In genomic region chr3:122932466-122932865, GRCm38 (mm10) we compare ENCODE assay signal across 47 mouse cellular contexts. TPM values are rescaled to one million over a fixed set of nuclear protein-coding genes. Genes with fewer than 3 reads are reported as not detected.
"Had no signal": no experiment of that assay in that cellular context is flagged by ENCODE, and none has a peak within 500 bp of the region (broad histone marks: within the 10 kb centered on the region; RNA-seq: fewer than 3 reads in every experiment).

No protein-coding gene starts in this region.

- DNase-seq: left cerebral cortex, postnatal 4 days; liver; liver, embryonic 13.5 days; liver, postnatal 0 days; lung, adult 18-20 months; lung, adult 2 months; lung, embryonic 14.5 days; lung, postnatal 10 days; lung, postnatal 14 days; lung, postnatal 36 days; lung, postnatal 4 days; midbrain, embryonic 14.5 days had no signal

- H3K27ac ChIP-seq: limb, embryonic 10.5 days; limb, embryonic 12.5 days; limb, embryonic 13.5 days; limb, embryonic 15.5 days; liver, embryonic 12.5 days; liver, embryonic 13.5 days; liver, embryonic 14.5 days; liver, embryonic 15.5 days; lung, embryonic 15.5 days; macrophage; midbrain, embryonic 10.5 days; midbrain, embryonic 12.5 days; midbrain, embryonic 13.5 days; midbrain, embryonic 15.5 days; neural tube, embryonic 12.5 days had no signal

- H3K4me1 ChIP-seq: limb, embryonic 10.5 days; limb, embryonic 12.5 days; limb, embryonic 13.5 days; limb, embryonic 15.5 days; liver, embryonic 12.5 days; liver, embryonic 13.5 days; liver, embryonic 15.5 days; lung, embryonic 15.5 days; midbrain, embryonic 12.5 days; midbrain, embryonic 13.5 days; midbrain, embryonic 15.5 days; neural tube, embryonic 12.5 days had no signal

- H3K9ac ChIP-seq: limb, embryonic 12.5 days; limb, embryonic 13.5 days; limb, embryonic 15.5 days; liver, embryonic 12.5 days; liver, embryonic 13.5 days; liver, embryonic 14.5 days; liver, embryonic 15.5 days; liver, postnatal 0 days; lung, embryonic 14.5 days; lung, embryonic 15.5 days; midbrain, embryonic 12.5 days; midbrain, embryonic 13.5 days; midbrain, embryonic 15.5 days; neural tube, embryonic 12.5 days had no signal

- H3K9me3 ChIP-seq: limb, embryonic 10.5 days; limb, embryonic 12.5 days; limb, embryonic 13.5 days; limb, embryonic 15.5 days; liver, embryonic 12.5 days; liver, embryonic 13.5 days; liver, embryonic 15.5 days; lung, embryonic 15.5 days; megakaryocyte, embryonic 14.5 days; midbrain, embryonic 10.5 days; midbrain, embryonic 12.5 days; midbrain, embryonic 13.5 days; midbrain, embryonic 15.5 days; neural tube, embryonic 12.5 days had no signal

- H3K4me2 ChIP-seq: limb, embryonic 12.5 days; limb, embryonic 13.5 days; limb, embryonic 15.5 days; liver, embryonic 11.5 days; liver, embryonic 12.5 days; liver, embryonic 13.5 days; liver, embryonic 15.5 days; lung, embryonic 14.5 days; lung, embryonic 15.5 days; midbrain, embryonic 11.5 days; midbrain, embryonic 12.5 days; midbrain, embryonic 13.5 days; midbrain, embryonic 15.5 days; neural tube, embryonic 12.5 days had no signal

- H3K4me3 ChIP-seq: limb, embryonic 10.5 days; limb, embryonic 12.5 days; limb, embryonic 13.5 days; limb, embryonic 15.5 days; liver, embryonic 12.5 days; liver, embryonic 13.5 days; liver, embryonic 15.5 days; lung, embryonic 15.5 days; megakaryocyte, embryonic 14.5 days; midbrain, embryonic 10.5 days; midbrain, embryonic 12.5 days; midbrain, embryonic 13.5 days; midbrain, embryonic 15.5 days; myocyte; neural tube, embryonic 12.5 days had no signal

- H3K27me3 ChIP-seq: limb, embryonic 12.5 days; limb, embryonic 13.5 days; limb, embryonic 15.5 days; liver, embryonic 12.5 days; liver, embryonic 13.5 days; liver, embryonic 15.5 days; lung, embryonic 15.5 days; megakaryocyte, embryonic 14.5 days; midbrain, embryonic 12.5 days; midbrain, embryonic 13.5 days; midbrain, embryonic 15.5 days; neural tube, embryonic 12.5 days had no signal

- H3K36me3 ChIP-seq: midbrain, embryonic 15.5 days; neural tube, embryonic 12.5 days had no signal

RNA-seq across cellular contexts. Expression of gene Gm10959, which starts 13.3 kb away (rescaled TPM):
- total RNA-seq: left cerebral cortex, postnatal 10 days; left cerebral cortex, postnatal 14 days; left cerebral cortex, postnatal 25 days; left cerebral cortex, postnatal 36 days; left cerebral cortex, postnatal 4 days; liver, adult 2 months; megakaryocyte progenitor cell, adult 5-6 weeks; megakaryocyte, adult 5-6 weeks; megakaryocyte-erythroid progenitor cell, adult 5-6 weeks; midbrain, postnatal 0 days; monocyte, adult 5-6 weeks had no signal
- polyA plus RNA-seq: limb, embryonic 10.5 days; limb, embryonic 11.5 days; limb, embryonic 12.5 days; limb, embryonic 13.5 days; limb, embryonic 14.5 days; limb, embryonic 15.5 days; liver, adult 2 months; liver, embryonic 11.5 days; liver, embryonic 12.5 days; liver, embryonic 13.5 days; liver, embryonic 14.5 days; liver, embryonic 15.5 days; liver, embryonic 16.5 days; liver, postnatal 0 days; lung, adult 2 months; lung, embryonic 14.5 days; lung, embryonic 15.5 days; lung, embryonic 16.5 days; lung, postnatal 0 days; macrophage; midbrain, embryonic 10.5 days; midbrain, embryonic 11.5 days; midbrain, embryonic 12.5 days; midbrain, embryonic 13.5 days; midbrain, embryonic 14.5 days; midbrain, embryonic 15.5 days; midbrain, embryonic 16.5 days; midbrain, postnatal 0 days; myocyte; neural tube, embryonic 11.5 days; neural tube, embryonic 12.5 days had no signal

RNA-seq across cellular contexts. Expression of gene Fabp2, which starts 37.6 kb away (rescaled TPM):
- total RNA-seq: left cerebral cortex, postnatal 10 days; left cerebral cortex, postnatal 14 days; left cerebral cortex, postnatal 25 days; left cerebral cortex, postnatal 36 days; left cerebral cortex, postnatal 4 days; megakaryocyte progenitor cell, adult 5-6 weeks; megakaryocyte, adult 5-6 weeks; megakaryocyte-erythroid progenitor cell, adult 5-6 weeks; midbrain, postnatal 0 days; monocyte, adult 5-6 weeks had no signal
- polyA plus RNA-seq: limb, embryonic 10.5 days; limb, embryonic 11.5 days; limb, embryonic 12.5 days; limb, embryonic 14.5 days; limb, embryonic 15.5 days; lung, adult 2 months; lung, embryonic 14.5 days; macrophage; midbrain, embryonic 10.5 days; midbrain, embryonic 11.5 days; midbrain, embryonic 12.5 days; midbrain, embryonic 13.5 days; midbrain, embryonic 14.5 days; midbrain, embryonic 16.5 days; midbrain, postnatal 0 days; myocyte; neural tube, embryonic 11.5 days; neural tube, embryonic 12.5 days had no signal
